Mouse (Mus musculus): Measurements from ENCODE around the gene Dgke.

DNA sequence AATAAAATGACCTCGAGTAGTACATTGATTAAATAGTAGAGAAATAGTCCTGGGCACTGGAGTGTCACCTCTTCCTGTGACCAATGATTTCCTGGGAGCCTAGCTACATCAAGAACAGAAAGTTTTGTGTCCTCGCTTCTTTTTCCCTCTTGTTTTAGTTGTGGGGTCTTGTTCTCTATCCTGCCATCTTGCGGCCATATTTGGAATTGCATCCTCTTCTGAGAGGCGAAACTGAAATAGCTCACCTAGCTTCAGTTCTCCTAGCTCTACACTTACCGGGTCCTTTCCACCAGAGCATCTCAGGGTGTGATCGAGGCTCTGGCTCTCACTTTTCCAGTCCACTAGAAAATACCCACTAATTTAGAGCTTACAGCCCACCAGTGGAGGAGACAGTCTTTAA, 2.7 kb upstream of the Dgke start:
- TF ChIP-seq CTCF (conservative IDR thresholded peaks at IDR 0.05; ENCODE audit: low read length) (peak; percentile 71; the same call in 1 of the 2 replicates), POU5F1 (IDR thresholded peaks at IDR 0.05; ENCODE audit: borderline replicate concordance, low read length) (no peak), NANOG (IDR thresholded peaks at IDR 0.05; ENCODE audit: borderline replicate concordance, low read length) (no peak)
